Mouse (Mus musculus): ENCODE measurements around the gene Esr1. TPM values are rescaled to one million over a fixed set of nuclear protein-coding genes. Genes with fewer than 3 reads are reported as not detected.
"Not testable (repeated sequence)": the region's sequence is repeated elsewhere in the genome, so short reads cannot be mapped to it uniquely, and the experiment has no call there.

The Esr1 gene
- polyA plus RNA-seq, 1 experiment from 2014 or later = 0.68 TPM

- no peak overlapping the region for H3K27ac ChIP-seq (ENCODE audit: low read length)
- no peaks in the 10 kb centered on the region for H3K36me3 ChIP-seq (ENCODE audit: control insufficient read depth, insufficient read depth, low read length)
- WGBS = 88% methylated on average over 4 of the region's 4 CpGs
- no peaks in the 10 kb centered on the region for H3K27me3 ChIP-seq (ENCODE audit: control insufficient read depth, insufficient read depth, low read length)
- H3K4me3 ChIP-seq (ENCODE audit: low read depth, low read length) = no peak overlapping the region
- H3K9me3 ChIP-seq (ENCODE audit: control insufficient read depth, low read depth, low read length) = no peaks in the 10 kb centered on the region
- no peaks in the 10 kb centered on the region for H3K4me1 ChIP-seq (ENCODE audit: control insufficient read depth, insufficient read depth, low read length)
- no peak overlapping the region for H3K9ac ChIP-seq (replicated peaks; ENCODE audit: low read depth, low read length)
- H3K4me2 ChIP-seq (replicated peaks; ENCODE audit: low read depth, low read length) = no peak overlapping the region
- no peak for ATAC-seq (ENCODE audit: insufficient number of reproducible peaks, insufficient read depth, low FRiP score, low read depth)
Measured at GRCm38 (mm10) chr10:4597211-4597610, 14.2 kb upstream of the Esr1 start.

- Histone ChIP-seq H3K4me1 (ENCODE audit: control insufficient read depth, insufficient read depth, low read length) (no peaks in the 10 kb centered on the region), H3K9me3 (ENCODE audit: control insufficient read depth, low read depth, low read length) (no peaks in the 10 kb centered on the region), H3K4me3 (ENCODE audit: low read depth, low read length) (no peak overlapping the region), H3K9ac (replicated peaks; ENCODE audit: low read depth, low read length) (no peak overlapping the region), H3K27me3 (ENCODE audit: control insufficient read depth, insufficient read depth, low read length) (no peaks in the 10 kb centered on the region), H3K27ac (ENCODE audit: low read length) (no peak overlapping the region), H3K36me3 (ENCODE audit: control insufficient read depth, insufficient read depth, low read length) (no peaks in the 10 kb centered on the region), H3K4me2 (replicated peaks; ENCODE audit: low read depth, low read length) (no peak overlapping the region)
- 72% methylated on average over 10 of the region's 10 CpGs for WGBS
- ATAC-seq (ENCODE audit: insufficient number of reproducible peaks, insufficient read depth, low FRiP score, low read depth) = no peak
Measured at GRCm38 (mm10) chr10:4598244-4598842, 13.1 kb upstream of the Esr1 start.

- Histone ChIP-seq H3K36me3 (ENCODE audit: control insufficient read depth, insufficient read depth, low read length) (no peaks in the 10 kb centered on the region), H3K4me3 (ENCODE audit: low read depth, low read length) (no peak overlapping the region), H3K4me2 (replicated peaks; ENCODE audit: low read depth, low read length) (no peak overlapping the region), H3K9me3 (ENCODE audit: control insufficient read depth, low read depth, low read length) (no peaks in the 10 kb centered on the region), H3K4me1 (ENCODE audit: control insufficient read depth, insufficient read depth, low read length) (no peaks in the 10 kb centered on the region), H3K27ac (ENCODE audit: low read length) (no peak overlapping the region), H3K27me3 (ENCODE audit: control insufficient read depth, insufficient read depth, low read length) (no peaks in the 10 kb centered on the region), H3K9ac (replicated peaks; ENCODE audit: low read depth, low read length) (no peak overlapping the region)
- no peak for ATAC-seq (ENCODE audit: insufficient number of reproducible peaks, insufficient read depth, low FRiP score, low read depth)
- WGBS = 80% methylated on average over 12 of the region's 12 CpGs
Measured at GRCm38 (mm10) chr10:4598916-4599315, 12.5 kb upstream of the Esr1 start.

- H3K4me3 ChIP-seq (ENCODE audit: low read depth, low read length) = no peak overlapping the region
- ATAC-seq (ENCODE audit: insufficient number of reproducible peaks, insufficient read depth, low FRiP score, low read depth) = no peak
- no peaks in the 10 kb centered on the region for H3K36me3 ChIP-seq (ENCODE audit: control insufficient read depth, insufficient read depth, low read length)
- no peaks in the 10 kb centered on the region for H3K4me1 ChIP-seq (ENCODE audit: control insufficient read depth, insufficient read depth, low read length)
- H3K9me3 ChIP-seq (ENCODE audit: control insufficient read depth, low read depth, low read length) = no peaks in the 10 kb centered on the region
- no peak overlapping the region for H3K27ac ChIP-seq (ENCODE audit: low read length)
- H3K27me3 ChIP-seq (ENCODE audit: control insufficient read depth, insufficient read depth, low read length) = no peaks in the 10 kb centered on the region
- H3K9ac ChIP-seq (replicated peaks; ENCODE audit: low read depth, low read length) = no peak overlapping the region
- H3K4me2 ChIP-seq (replicated peaks; ENCODE audit: low read depth, low read length) = no peak overlapping the region
- WGBS = 72% methylated on average over 4 of the region's 4 CpGs
Measured at GRCm38 (mm10) chr10:4599591-4599990, 11.8 kb upstream of the Esr1 start.

- no peak for ATAC-seq (ENCODE audit: insufficient number of reproducible peaks, insufficient read depth, low FRiP score, low read depth)
Measured at GRCm38 (mm10) chr10:4600796-4601474, 10.5 kb upstream of the Esr1 start.

GRCm38 (mm10) chr10:4601612-4602011 lies 9.8 kb upstream of the Esr1 start:
- H3K9me3 ChIP-seq (ENCODE audit: control insufficient read depth, low read depth, low read length); H3K36me3 ChIP-seq (ENCODE audit: control insufficient read depth, insufficient read depth, low read length); H3K4me1 ChIP-seq (ENCODE audit: control insufficient read depth, insufficient read depth, low read length); H3K4me3 ChIP-seq (ENCODE audit: low read depth, low read length); H3K27me3 ChIP-seq (ENCODE audit: control insufficient read depth, insufficient read depth, low read length); H3K9ac ChIP-seq (replicated peaks; ENCODE audit: low read depth, low read length); H3K4me2 ChIP-seq (replicated peaks; ENCODE audit: low read depth, low read length); H3K27ac ChIP-seq (ENCODE audit: low read length); ATAC-seq (ENCODE audit: insufficient number of reproducible peaks, insufficient read depth, low FRiP score, low read depth): not testable (repeated sequence)

More at GRCm38 (mm10) chr10:4600796-4601474, 10.5 kb upstream of the Esr1 start:
- H3K27ac ChIP-seq (ENCODE audit: low read length) = no peak overlapping the region
- 65% methylated on average over 2 of the region's 2 CpGs for WGBS
- H3K4me2 ChIP-seq (replicated peaks; ENCODE audit: low read depth, low read length) = no peak overlapping the region
- no peak overlapping the region for H3K4me3 ChIP-seq (ENCODE audit: low read depth, low read length)
- no peaks in the 10 kb centered on the region for H3K4me1 ChIP-seq (ENCODE audit: control insufficient read depth, insufficient read depth, low read length)
- H3K27me3 ChIP-seq (ENCODE audit: control insufficient read depth, insufficient read depth, low read length) = no peaks in the 10 kb centered on the region
- no peaks in the 10 kb centered on the region for H3K9me3 ChIP-seq (ENCODE audit: control insufficient read depth, low read depth, low read length)
- H3K36me3 ChIP-seq (ENCODE audit: control insufficient read depth, insufficient read depth, low read length) = no peaks in the 10 kb centered on the region
- no peak overlapping the region for H3K9ac ChIP-seq (replicated peaks; ENCODE audit: low read depth, low read length)

GRCm38 (mm10) chr10:4602466-4602865 lies 8.9 kb upstream of the Esr1 start:
- no peaks in the 10 kb centered on the region for H3K9me3 ChIP-seq (ENCODE audit: control insufficient read depth, low read depth, low read length)
- no peaks in the 10 kb centered on the region for H3K36me3 ChIP-seq (ENCODE audit: control insufficient read depth, insufficient read depth, low read length)
- no peak overlapping the region for H3K9ac ChIP-seq (replicated peaks; ENCODE audit: low read depth, low read length)
- no peaks in the 10 kb centered on the region for H3K4me1 ChIP-seq (ENCODE audit: control insufficient read depth, insufficient read depth, low read length)
- H3K27me3 ChIP-seq (ENCODE audit: control insufficient read depth, insufficient read depth, low read length) = no peaks in the 10 kb centered on the region
- no peak for ATAC-seq (ENCODE audit: insufficient number of reproducible peaks, insufficient read depth, low FRiP score, low read depth)
- no peak overlapping the region for H3K4me3 ChIP-seq (ENCODE audit: low read depth, low read length)
- H3K4me2 ChIP-seq (replicated peaks; ENCODE audit: low read depth, low read length) = no peak overlapping the region
- WGBS = 74% methylated on average over 4 of the region's 4 CpGs
- H3K27ac ChIP-seq (ENCODE audit: low read length) = no peak overlapping the region

GRCm38 (mm10) chr10:4604527-4605209 lies 6.7 kb upstream of the Esr1 start:
- 72% methylated on average over 4 of the region's 4 CpGs for WGBS
- ATAC-seq (ENCODE audit: insufficient number of reproducible peaks, insufficient read depth, low FRiP score, low read depth) = no peak
- Histone ChIP-seq H3K36me3 (ENCODE audit: control insufficient read depth, insufficient read depth, low read length) (no peaks in the 10 kb centered on the region), H3K4me3 (ENCODE audit: low read depth, low read length) (no peak overlapping the region), H3K9ac (replicated peaks; ENCODE audit: low read depth, low read length) (no peak overlapping the region), H3K27me3 (ENCODE audit: control insufficient read depth, insufficient read depth, low read length) (no peaks in the 10 kb centered on the region), H3K9me3 (ENCODE audit: control insufficient read depth, low read depth, low read length) (no peaks in the 10 kb centered on the region), H3K4me2 (replicated peaks; ENCODE audit: low read depth, low read length) (no peak overlapping the region), H3K4me1 (ENCODE audit: control insufficient read depth, insufficient read depth, low read length) (no peaks in the 10 kb centered on the region), H3K27ac (ENCODE audit: low read length) (no peak overlapping the region)

Measured in stomach, embryonic 14.5 days (tissue).